Mouse (Mus musculus) heart, postnatal 14 days (tissue): ENCODE results near the gene Sav1. TPM values are rescaled to one million over a fixed set of nuclear protein-coding genes. Genes with fewer than 3 reads are reported as not detected.
A peak's percentile ranks its signal among the peaks of the same experiment; 100 is the strongest.

Experiments used
- DNase-seq, 2 experiments: peaks; one replicate each; pipeline ENCODE4 v3.0.0; 2021 to 2022
- intact Hi-C: fragments of 180-260 bp; cut with DNase I; formaldehyde crosslinking; loops from one replicate; pipeline ENCODE4 v1.15.1; 2025
- total RNA-seq, 2 experiments: library from RNA; stranded (reverse); gene quantifications; 2 replicates each; pipeline ENCODE4 v1.2.3; 2021

Sav1 gene
- total RNA-seq, 2 experiments from 2014 or later: 30.0 to 31.4 TPM

GRCm38 (mm10) chr12:69965644-69966043 is 21.2 kb downstream of the Sav1 start:
- DNase-seq: no peak
- intact Hi-C loops: loop anchor here (10.0 kb wide), 1 partner anchor 269 kb away; the partner anchor contains the start of gene Pygl

GRCm38 (mm10) chr12:69963141-69963540 is 23.7 kb downstream of the Sav1 start:
- no peak for DNase-seq
- intact Hi-C loops: loop anchor here (2.0 to 10.0 kb wide), 3 partner anchors 100 to 272 kb away; partner anchors contain the start of gene Pygl

GRCm38 (mm10) chr12:69962468-69962867 is 24.3 kb downstream of the Sav1 start:
- peak; percentile 56 to 76 for DNase-seq
- intact Hi-C loops: loop anchor here (2.0 to 10.0 kb wide), 3 partner anchors 100 to 272 kb away; partner anchors contain the start of gene Pygl

- intact Hi-C loops: no loop called here
- no peak for DNase-seq
Measured at GRCm38 (mm10) chr12:69957378-69957777, 29.4 kb downstream of the Sav1 start.

GRCm38 (mm10) chr12:69947502-69947901 is 39.3 kb downstream of the Sav1 start:
- DNase-seq: no peak
- intact Hi-C loops: no loop called here

- intact Hi-C loops: no loop called here
- DNase-seq: no peak
Measured at GRCm38 (mm10) chr12:69945861-69946260, 40.9 kb downstream of the Sav1 start.

- DNase-seq: no peak
- intact Hi-C loops: no loop called here
Measured at GRCm38 (mm10) chr12:69941655-69942329, 45.0 kb downstream of the Sav1 start.

- DNase-seq: no peak
- intact Hi-C loops: no loop called here
Measured at GRCm38 (mm10) chr12:69939291-69939690, 47.5 kb downstream of the Sav1 start.

- intact Hi-C loops: no loop called here
- no peak for DNase-seq
Measured at GRCm38 (mm10) chr12:69937731-69938130, 49.1 kb downstream of the Sav1 start.

GRCm38 (mm10) chr12:69926716-69927115 is 60.1 kb downstream of the Sav1 start:
- no peak for DNase-seq
- intact Hi-C loops: no loop called here

GRCm38 (mm10) chr12:69924012-69924411 is 62.8 kb downstream of the Sav1 start:
- intact Hi-C loops: loop anchor here (5.0 kb wide), 1 partner anchor 138 kb away; no protein-coding TSS in a partner anchor
- DNase-seq: peak; percentile 21 to 53

- intact Hi-C loops: loop anchor here (5.0 kb wide), 1 partner anchor 139 kb away; no protein-coding TSS in a partner anchor
- DNase-seq: no peak
Measured at GRCm38 (mm10) chr12:69923603-69924002, 63.2 kb downstream of the Sav1 start.

- intact Hi-C loops: loop anchor here (5.0 kb wide), 1 partner anchor 139 kb away; no protein-coding TSS in a partner anchor
- peak in 1 of 2 experiments; percentile 8 for DNase-seq
Measured at GRCm38 (mm10) chr12:69923128-69923527, 63.7 kb downstream of the Sav1 start.

GRCm38 (mm10) chr12:69922099-69922498 is 64.7 kb downstream of the Sav1 start:
- no peak for DNase-seq
- intact Hi-C loops: loop anchor here (5.0 kb wide), 1 partner anchor 140 kb away; no protein-coding TSS in a partner anchor

GRCm38 (mm10) chr12:69917870-69918269 is 68.9 kb downstream of the Sav1 start:
- intact Hi-C loops: no loop called here
- DNase-seq: no peak

Other genes with a start within 250 kb of the Sav1 start
- gene Cdkl1, start 195.7 kb downstream of the Sav1 start, total RNA-seq: 1 to 10 TPM; 5.3 to 5.9 TPM
- 1 to 10 TPM; 4.0 to 6.1 TPM for gene Atl1, start 94.4 kb downstream of the Sav1 start, total RNA-seq
- gene Map4k5, start 93.8 kb downstream of the Sav1 start, total RNA-seq: 10 to 100 TPM; 28.7 to 30.1 TPM
- 10 to 100 TPM; 21.8 to 26.1 TPM for gene Nin, start 126.7 kb upstream of the Sav1 start, total RNA-seq
- gene Abhd12b, start 167.1 kb upstream of the Sav1 start, total RNA-seq: not detected
- gene Pygl, start 244.5 kb upstream of the Sav1 start, total RNA-seq: 1 to 10 TPM; 5.9 to 8.3 TPM